Mouse (Mus musculus): ENCODE results near the gene Nktr.

DNA sequence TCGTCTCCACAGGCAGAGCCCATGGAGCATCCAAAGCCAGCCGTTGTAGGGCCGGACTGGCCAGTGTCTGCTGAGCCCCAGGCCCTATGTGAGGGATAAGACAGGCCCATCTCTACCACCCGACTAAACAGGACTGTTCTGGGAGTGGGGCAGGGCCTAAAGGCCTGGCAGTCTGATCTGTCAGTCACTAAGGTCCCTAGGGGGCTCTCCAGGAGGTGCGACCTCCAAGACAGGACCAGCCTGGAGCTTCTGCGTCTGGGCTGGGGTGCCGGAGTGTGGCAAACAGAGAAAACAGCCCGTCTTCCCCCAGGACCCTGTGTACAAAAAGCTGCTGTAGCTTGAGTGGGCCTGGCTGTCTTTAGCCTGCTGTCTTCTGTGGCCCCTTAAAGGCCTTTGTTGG is 42.8 kb downstream of the Nktr start:
- no peak for TF ChIP-seq CTCF (IDR thresholded peaks at IDR 0.05; ENCODE audit: extremely low read depth, insufficient read depth, low read length)
- TF ChIP-seq POLR2A (IDR thresholded peaks at IDR 0.05; ENCODE audit: extremely low read depth, insufficient read depth, low read length) = no peak

All from cortical plate, adult 2 months (tissue).